ENCODE assay signal across 13 mouse cellular contexts in genomic region chr2:61071025-61071424, GRCm38 (mm10).
DNase-seq lines count a peak whose midpoint lies in the region; ATAC-seq and TF ChIP-seq lines count a peak whose summit lies in the region.
"Had no signal": no experiment of that assay in that cellular context is flagged by ENCODE, and none has a peak within 500 bp of the region (broad histone marks: within the 10 kb centered on the region; RNA-seq: fewer than 3 reads in every experiment).

No protein-coding gene starts in this region.

- no peak for TF ChIP-seq CTCF in kidney, postnatal 0 days (IDR thresholded peaks at IDR 0.05; ENCODE audit: low read depth)

- ATAC-seq in kidney, postnatal 0 days (replicated peaks; ENCODE audit: low FRiP score, low read depth) = no peak
- no peak for ATAC-seq in kidney, embryonic 14.5 days (ENCODE audit: low FRiP score, low TSS enrichment)
- ATAC-seq in intestine, embryonic 16.5 days = peak; percentile 33; the same call in 1 of the 2 replicates
- no peak for ATAC-seq in forebrain, embryonic 14.5 days

- peak; percentile 35 for DNase-seq in embryo, embryonic 10 days (ENCODE audit: low spot score)
- no peak for DNase-seq in embryo, embryonic 9.5 days (ENCODE audit: extremely low spot score)
- DNase-seq in kidney, postnatal 0 days (ENCODE audit: low spot score) = peak; percentile 60
- DNase-seq in Muller cell, postnatal 12 days (ENCODE audit: inconsistent ontology term) = peak; percentile 28
- no peak for DNase-seq in forebrain, embryonic 14.5 days (ENCODE audit: low spot score)
- no peak for DNase-seq in gastrocnemius, postnatal 4 days (ENCODE audit: low spot score in 2 of 2)
- DNase-seq: cerebellum, adult 2 months had no signal

- no peaks in the 10 kb centered on the region for H3K4me1 ChIP-seq in kidney, postnatal 0 days (replicated peaks; ENCODE audit: insufficient read depth, low read length)
- no peaks in the 10 kb centered on the region for H3K4me1 ChIP-seq in kidney, embryonic 14.5 days (ENCODE audit: control insufficient read depth, insufficient read depth, low read length)
- peaks cover 4% of the 10 kb centered on the region for H3K4me1 ChIP-seq in intestine, embryonic 16.5 days (ENCODE audit: control insufficient read depth, insufficient read depth, low read length)
- no peaks in the 10 kb centered on the region for H3K4me1 ChIP-seq in forebrain, embryonic 14.5 days (ENCODE audit: control insufficient read depth, insufficient read depth, low read length)
- H3K4me1 ChIP-seq: forebrain, embryonic 10.5 days; hindbrain, embryonic 15.5 days had no signal

- no peak overlapping the region for H3K4me3 ChIP-seq in kidney, postnatal 0 days (replicated peaks; ENCODE audit: low read depth, low read length)
- no peak overlapping the region for H3K4me3 ChIP-seq in kidney, embryonic 14.5 days (ENCODE audit: low read length)
- H3K4me3 ChIP-seq in intestine, embryonic 16.5 days (ENCODE audit: low read length) = no peak overlapping the region
- no peak overlapping the region for H3K4me3 ChIP-seq in forebrain, embryonic 14.5 days (ENCODE audit: low read depth, low read length)
- H3K4me3 ChIP-seq: forebrain, embryonic 10.5 days; hindbrain, embryonic 15.5 days; myocyte had no signal

- H3K27me3 ChIP-seq in kidney, postnatal 0 days (ENCODE audit: insufficient read depth, low read length) = no peaks in the 10 kb centered on the region
- no peaks in the 10 kb centered on the region for H3K27me3 ChIP-seq in kidney, embryonic 14.5 days (ENCODE audit: control insufficient read depth, insufficient read depth, low read length)
- H3K27me3 ChIP-seq in intestine, embryonic 16.5 days (replicated peaks; ENCODE audit: control insufficient read depth, insufficient read depth, low read length) = no peaks in the 10 kb centered on the region
- no peaks in the 10 kb centered on the region for H3K27me3 ChIP-seq in forebrain, embryonic 14.5 days (replicated peaks; ENCODE audit: control insufficient read depth, insufficient read depth, low read length)
- H3K27me3 ChIP-seq: hindbrain, embryonic 15.5 days had no signal

- no peaks in the 10 kb centered on the region for H3K9me3 ChIP-seq in kidney, postnatal 0 days (replicated peaks; ENCODE audit: low read length)
- H3K9me3 ChIP-seq in kidney, embryonic 14.5 days (ENCODE audit: control insufficient read depth, low read length) = 0 out of 2 replicates have a peak, but pooled peaks cover under 1% of the 10 kb centered on the region
- H3K9me3 ChIP-seq in intestine, embryonic 16.5 days (ENCODE audit: control insufficient read depth, low read length) = no peaks in the 10 kb centered on the region
- 0 out of 2 replicates have a peak, but pooled peaks cover 2% of the 10 kb centered on the region for H3K9me3 ChIP-seq in forebrain, embryonic 14.5 days (replicated peaks; ENCODE audit: control insufficient read depth, low read length)
- H3K9me3 ChIP-seq: forebrain, embryonic 10.5 days had no signal

- WGBS in kidney, postnatal 0 days = 44% methylated on average over 3 of the region's 3 CpGs
- WGBS in kidney, embryonic 14.5 days = 57% methylated on average over 3 of the region's 3 CpGs
- 28% methylated on average over 3 of the region's 3 CpGs for WGBS in intestine, embryonic 16.5 days
- WGBS in forebrain, embryonic 14.5 days = 69% methylated on average over 3 of the region's 3 CpGs

- no peaks in the 10 kb centered on the region for H3K36me3 ChIP-seq in kidney, postnatal 0 days (ENCODE audit: insufficient read depth, low read length)
- H3K36me3 ChIP-seq in kidney, embryonic 14.5 days (ENCODE audit: control insufficient read depth, insufficient read depth, low read length) = no peaks in the 10 kb centered on the region
- H3K36me3 ChIP-seq in intestine, embryonic 16.5 days (ENCODE audit: control insufficient read depth, insufficient read depth, low read length) = no peaks in the 10 kb centered on the region
- H3K36me3 ChIP-seq in forebrain, embryonic 14.5 days (ENCODE audit: control insufficient read depth, insufficient read depth, low read length) = no peaks in the 10 kb centered on the region
- H3K36me3 ChIP-seq: forebrain, embryonic 10.5 days; hindbrain, embryonic 15.5 days had no signal

- H3K27ac ChIP-seq in kidney, postnatal 0 days = no peak overlapping the region
- H3K27ac ChIP-seq in kidney, embryonic 14.5 days (ENCODE audit: low read depth, low read length) = no peak overlapping the region
- no peak overlapping the region for H3K27ac ChIP-seq in intestine, embryonic 16.5 days (ENCODE audit: low read length)
- H3K27ac ChIP-seq in forebrain, embryonic 14.5 days (ENCODE audit: low read depth, low read length) = no peak overlapping the region
- H3K27ac ChIP-seq: forebrain, embryonic 10.5 days; hindbrain, embryonic 15.5 days had no signal

- H3K9ac ChIP-seq in kidney, postnatal 0 days (ENCODE audit: low read depth, low read length) = no peak overlapping the region
- no peak overlapping the region for H3K9ac ChIP-seq in kidney, embryonic 14.5 days (ENCODE audit: low read depth, low read length)
- H3K9ac ChIP-seq in intestine, embryonic 16.5 days (ENCODE audit: low read depth, low read length) = no peak overlapping the region
- H3K9ac ChIP-seq in forebrain, embryonic 14.5 days (ENCODE audit: low read length) = no peak overlapping the region
- H3K9ac ChIP-seq: hindbrain, embryonic 15.5 days had no signal

- H3K4me2 ChIP-seq in kidney, postnatal 0 days (ENCODE audit: low read length) = no peak overlapping the region
- no peak overlapping the region for H3K4me2 ChIP-seq in kidney, embryonic 14.5 days (replicated peaks; ENCODE audit: low read depth, low read length)
- H3K4me2 ChIP-seq in intestine, embryonic 16.5 days (ENCODE audit: low read depth, low read length) = no peak overlapping the region
- H3K4me2 ChIP-seq in forebrain, embryonic 14.5 days (ENCODE audit: low read length) = no peak overlapping the region
- H3K4me2 ChIP-seq: hindbrain, embryonic 15.5 days; liver, embryonic 11.5 days had no signal

Comparison
In these comparisons a context has a peak if more than half of its experiments do, and no peak if none do; other contexts are left out.
1. DNase-seq: peak in embryo, embryonic 10 days (single experiment), kidney, postnatal 0 days (single experiment) and Muller cell, postnatal 12 days (single experiment); none in embryo, embryonic 9.5 days (single experiment), forebrain, embryonic 14.5 days (single experiment) and gastrocnemius, postnatal 4 days (0 of 2).